In the genomic region with DNA sequence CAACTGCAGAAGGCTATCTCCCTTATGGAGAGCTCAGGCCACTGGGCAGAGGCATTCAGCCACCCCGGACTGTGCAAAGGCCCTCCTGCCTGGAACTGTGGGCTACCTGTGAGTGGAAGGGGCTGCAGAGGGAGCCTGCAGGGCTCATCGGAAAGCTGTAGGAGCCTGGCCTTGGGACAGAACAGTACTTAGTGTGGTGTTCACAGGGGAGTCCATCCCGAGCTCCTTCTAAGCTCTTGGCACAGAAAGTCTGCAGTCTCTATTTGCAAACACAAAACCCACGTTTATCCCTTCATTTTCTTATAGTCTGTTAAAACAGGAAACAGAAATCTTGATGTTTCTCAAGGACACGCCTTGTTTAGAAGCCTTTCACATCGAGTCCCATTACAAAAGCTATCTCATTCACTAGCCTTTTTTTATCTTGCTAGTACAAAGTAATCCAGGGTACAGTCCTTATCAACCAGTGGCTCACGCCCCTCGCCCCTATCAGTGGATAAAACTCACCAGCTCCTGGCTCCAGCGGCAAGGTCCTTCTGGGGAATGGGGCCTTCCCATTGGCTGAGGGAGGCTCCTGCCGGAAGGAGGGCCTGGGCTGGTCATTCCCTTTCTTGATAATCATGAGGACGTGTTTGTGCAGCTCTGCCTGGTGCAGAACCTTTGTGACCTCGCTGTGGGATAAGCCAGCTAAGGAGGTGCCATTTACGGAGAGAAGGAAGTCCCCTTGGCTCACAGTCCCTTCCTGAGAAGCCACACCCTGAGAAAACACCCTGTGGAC, we compare ENCODE assay signal across 9 mouse cellular contexts. TPM values are rescaled to one million over a fixed set of nuclear protein-coding genes. Genes with fewer than 3 reads are reported as not detected.
DNase-seq lines count a peak whose midpoint lies in the region; ATAC-seq lines count a peak whose summit lies in the region.
"Had no signal": no experiment of that assay in that cellular context is flagged by ENCODE, and none has a peak within 500 bp of the region (broad histone marks: within the 10 kb centered on the region; RNA-seq: fewer than 3 reads in every experiment).

No protein-coding gene starts in this region.

- DNase-seq in hindbrain, embryonic 11.5 days (ENCODE audit: low spot score): no peak
- DNase-seq in heart, embryonic 10.5 days (ENCODE audit: low spot score): peak; percentile 91
- peak; percentile 85 for DNase-seq in liver
- DNase-seq in left cerebral cortex, postnatal 25 days (ENCODE audit: low spot score in 2 of 2): no peak
- no peak for DNase-seq in cerebellum, adult 9-10 months
- DNase-seq in urinary bladder, postnatal 25 days (ENCODE audit: low spot score): no peak

- H3K36me3 ChIP-seq in hindbrain, embryonic 13.5 days: no peaks in the 10 kb centered on the region
- H3K36me3 ChIP-seq in hindbrain, embryonic 11.5 days (ENCODE audit: control insufficient read depth, insufficient read depth, low read length): no peaks in the 10 kb centered on the region
- 0 out of 2 replicates have a peak, but pooled peaks cover 4% of the 10 kb centered on the region for H3K36me3 ChIP-seq in heart, embryonic 10.5 days
- H3K36me3 ChIP-seq in stomach, embryonic 15.5 days: peaks cover 13% of the 10 kb centered on the region; the same call in 1 of the 2 replicates

- intact Hi-C loops in left cerebral cortex, postnatal 25 days (cut with DNase I): no loop called here

- H3K27me3 ChIP-seq in hindbrain, embryonic 13.5 days: 0 out of 2 replicates have a peak, but pooled peaks cover 5% of the 10 kb centered on the region
- H3K27me3 ChIP-seq in hindbrain, embryonic 11.5 days (ENCODE audit: control insufficient read depth, insufficient read depth, low read length): no peaks in the 10 kb centered on the region
- H3K27me3 ChIP-seq in heart, embryonic 10.5 days (ENCODE audit: insufficient read depth, poor library complexity, severe bottlenecking): no peaks in the 10 kb centered on the region
- no peaks in the 10 kb centered on the region for H3K27me3 ChIP-seq in stomach, embryonic 15.5 days (replicated peaks)

- no peak overlapping the region for H3K4me2 ChIP-seq in hindbrain, embryonic 13.5 days
- no peak overlapping the region for H3K4me2 ChIP-seq in hindbrain, embryonic 11.5 days (replicated peaks; ENCODE audit: low read depth, low read length)
- no peak overlapping the region for H3K4me2 ChIP-seq in stomach, embryonic 15.5 days

- H3K4me3 ChIP-seq in hindbrain, embryonic 13.5 days: no peak overlapping the region
- no peak overlapping the region for H3K4me3 ChIP-seq in hindbrain, embryonic 11.5 days (ENCODE audit: low read depth, low read length)
- peak overlapping the region; percentile 32; the same call in 1 of the 2 replicates for H3K4me3 ChIP-seq in heart, embryonic 10.5 days
- no peak overlapping the region for H3K4me3 ChIP-seq in stomach, embryonic 15.5 days (replicated peaks)

- peaks cover 41% of the 10 kb centered on the region for H3K4me1 ChIP-seq in hindbrain, embryonic 13.5 days (replicated peaks)
- peaks cover 10% of the 10 kb centered on the region for H3K4me1 ChIP-seq in hindbrain, embryonic 11.5 days (replicated peaks; ENCODE audit: control insufficient read depth, insufficient read depth, low read length)
- H3K4me1 ChIP-seq in heart, embryonic 10.5 days: peaks cover 35% of the 10 kb centered on the region
- H3K4me1 ChIP-seq in stomach, embryonic 15.5 days: peaks cover 3% of the 10 kb centered on the region

- ATAC-seq in hindbrain, embryonic 13.5 days (ENCODE audit: low FRiP score): no peak
- no peak for ATAC-seq in hindbrain, embryonic 11.5 days (ENCODE audit: low FRiP score)
- peak; percentile 92 for ATAC-seq in stomach, embryonic 15.5 days (ENCODE audit: insufficient read depth, low FRiP score, low read depth)

- 56% methylated on average over 13 of the region's 13 CpGs for WGBS in hindbrain, embryonic 13.5 days
- WGBS in hindbrain, embryonic 11.5 days: 58% methylated on average over 13 of the region's 13 CpGs
- WGBS in heart, embryonic 10.5 days: 13% methylated on average over 13 of the region's 13 CpGs
- WGBS in stomach, embryonic 15.5 days: 44% methylated on average over 13 of the region's 13 CpGs

- no peaks in the 10 kb centered on the region for H3K9me3 ChIP-seq in hindbrain, embryonic 13.5 days
- no peaks in the 10 kb centered on the region for H3K9me3 ChIP-seq in hindbrain, embryonic 11.5 days (ENCODE audit: control insufficient read depth, low read length)
- H3K9me3 ChIP-seq in heart, embryonic 10.5 days: no peaks in the 10 kb centered on the region
- H3K9me3 ChIP-seq in stomach, embryonic 15.5 days: no peaks in the 10 kb centered on the region

- H3K27ac ChIP-seq in hindbrain, embryonic 13.5 days: peak overlapping the region; percentile 13; the same call in 1 of the 2 replicates
- no peak overlapping the region for H3K27ac ChIP-seq in hindbrain, embryonic 11.5 days (ENCODE audit: low read depth, low read length)
- peak overlapping the region; percentile 77 for H3K27ac ChIP-seq in heart, embryonic 10.5 days
- peak overlapping the region; percentile 71 for H3K27ac ChIP-seq in stomach, embryonic 15.5 days
- H3K27ac ChIP-seq: macrophage had no signal

- no peak overlapping the region for H3K9ac ChIP-seq in hindbrain, embryonic 13.5 days
- H3K9ac ChIP-seq in hindbrain, embryonic 11.5 days (ENCODE audit: low read depth, low read length): no peak overlapping the region
- no peak overlapping the region for H3K9ac ChIP-seq in stomach, embryonic 15.5 days

RNA-seq across cellular contexts. Expression of a gene that starts 45.8 kb away (rescaled TPM):
- not detected in 2 replicates for polyA plus RNA-seq in hindbrain, embryonic 13.5 days (2015; fragmentation: Nextera tagmentation; extraction: Ambion mirVana)
- polyA plus RNA-seq in hindbrain, embryonic 11.5 days (2014; fragmentation: Nextera tagmentation; extraction: Ambion mirVana): 1.0 TPM in 1 of 2 replicates, not detected in the other
- polyA plus RNA-seq in heart, embryonic 10.5 days (2016; fragmentation: Nextera tagmentation; extraction: Ambion mirVana): not detected in 2 replicates
- 0.39 TPM in 1 of 2 replicates, not detected in the other for polyA plus RNA-seq in stomach, embryonic 15.5 days (2015; fragmentation: Nextera tagmentation; extraction: Ambion mirVana)
- total RNA-seq in left cerebral cortex, postnatal 25 days (2021): 1 to 10 TPM; 2.0 to 2.4 TPM

RNA-seq across cellular contexts. Expression of a gene that starts 46.2 kb away (rescaled TPM):
- 67.1 and 75.1 TPM in 2 replicates for polyA plus RNA-seq in hindbrain, embryonic 13.5 days (2015; fragmentation: Nextera tagmentation; extraction: Ambion mirVana)
- polyA plus RNA-seq in hindbrain, embryonic 11.5 days (2014; fragmentation: Nextera tagmentation; extraction: Ambion mirVana): 110 TPM in 2 replicates
- polyA plus RNA-seq in heart, embryonic 10.5 days (2016; fragmentation: Nextera tagmentation; extraction: Ambion mirVana): 64.5 and 73.9 TPM in 2 replicates
- 91.3 and 91.4 TPM in 2 replicates for polyA plus RNA-seq in stomach, embryonic 15.5 days (2015; fragmentation: Nextera tagmentation; extraction: Ambion mirVana)
- total RNA-seq in left cerebral cortex, postnatal 25 days (2021): 100 to 1,000 TPM; 104 TPM

Comparison
In these comparisons a context has a peak if more than half of its experiments do, and no peak if none do; other contexts are left out.
1. DNase-seq: peak in heart, embryonic 10.5 days (single experiment) and liver (single experiment); none in hindbrain, embryonic 11.5 days (single experiment), left cerebral cortex, postnatal 25 days (0 of 2), cerebellum, adult 9-10 months (single experiment) and urinary bladder, postnatal 25 days (single experiment).